Mouse (Mus musculus) neural tube, embryonic 14.5 days (tissue): ENCODE data around the gene Camk1d. TPM values are rescaled to one million over a fixed set of nuclear protein-coding genes. Genes with fewer than 3 reads are reported as not detected.

Experiments used
- ATAC-seq: fragments of 200-750 bp; cut with Nextera tagmentation; 2 replicates; pipeline ENCODE4 v1.8.0; 2017; ENCODE audit warnings: low read depth, mild to moderate bottlenecking, moderate TSS enrichment, moderate library complexity
- H3K27ac ChIP-seq: fragments of 300-500 bp; sonication (generic); 2 replicates; pipeline ENCODE4 v1.5.1; 2014; ENCODE audit warnings: low read depth, mild to moderate bottlenecking, control low read depth, low read length, moderate library complexity, mixed read lengths
- H3K27me3 ChIP-seq: fragments of 300-500 bp; sonication (generic); 2 replicates; pipeline ENCODE4 v1.6.1; 2014; ENCODE audit warnings: low read length; ENCODE audit not compliant: control insufficient read depth, insufficient read depth
- H3K36me3 ChIP-seq: fragments of 300-500 bp; sonication (generic); 2 replicates; pipeline ENCODE4 v1.6.1; 2014; ENCODE audit warnings: low read length, mixed read lengths; ENCODE audit not compliant: control insufficient read depth, insufficient read depth
- H3K4me1 ChIP-seq: fragments of 300-500 bp; sonication (generic); 2 replicates; pipeline ENCODE4 v1.6.1; 2014; ENCODE audit warnings: low read length; ENCODE audit not compliant: control insufficient read depth, insufficient read depth
- H3K4me2 ChIP-seq: fragments of 300-500 bp; sonication (generic); 2 replicates; pipeline ENCODE4 v1.6.1; 2014; ENCODE audit warnings: mild to moderate bottlenecking, low read depth, low read length, control low read depth
- H3K4me3 ChIP-seq: fragments of 300-500 bp; sonication (generic); 2 replicates; pipeline ENCODE4 v1.5.1; 2014; ENCODE audit warnings: low read depth, low read length, control low read depth, mixed read lengths
- H3K9ac ChIP-seq: fragments of 300-500 bp; sonication (generic); replicated peaks from 2 replicates; pipeline ENCODE4 v1.6.1; 2014; ENCODE audit warnings: low read depth, mild to moderate bottlenecking, control low read depth, low read length, mixed read lengths
- H3K9me3 ChIP-seq: fragments of 300-500 bp; sonication (generic); 2 replicates; pipeline ENCODE4 v1.6.1; 2016; ENCODE audit warnings: low read length; ENCODE audit not compliant: control insufficient read depth
- WGBS: fragments of 180-500 bp; shearing (Covaris S2); extraction: QIAGEN DNeasy Blood & Tissue Kit; methylation state at CpG from one replicate; pipeline ENCODE4 v1.1.7; 2014; 5-methylcytosine and 5-hydroxymethylcytosine counted together
- polyA plus RNA-seq: library from polyadenylated mRNA; unstranded; fragments of >200 nt; fragmentation: Nextera tagmentation; extraction: Ambion mirVana; gene quantifications from 2 replicates; pipeline ENCODE4 v1.2.1, GENCODE M21; 2014

Camk1d gene
- polyA plus RNA-seq, 1 experiment from 2014 or later, result 9.9 TPM

DNA sequence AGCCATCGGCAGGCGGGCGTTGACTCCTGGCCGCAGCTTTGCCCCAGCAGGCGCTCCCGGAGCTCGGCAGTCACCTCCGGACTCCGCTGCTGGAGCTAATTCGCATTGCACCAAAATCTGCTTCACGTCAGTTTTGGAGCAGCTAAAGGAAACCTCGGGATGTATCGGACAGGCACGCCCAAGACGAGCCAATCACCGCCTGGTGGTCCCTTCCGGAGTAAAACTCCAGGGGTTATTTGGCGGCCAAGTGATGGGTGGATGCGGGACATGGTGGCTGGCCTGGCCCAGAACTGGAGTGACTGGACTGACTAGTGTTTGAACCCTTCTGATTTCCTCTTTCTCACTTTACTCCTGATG is 717 bp upstream of the Camk1d start:
- peak; percentile 29; the same call in 1 of the 2 replicates for ATAC-seq
- H3K4me2 ChIP-seq, result peak overlapping the region; percentile 97
- H3K4me1 ChIP-seq, result 0 out of 2 replicates have a peak, but pooled peaks cover 3% of the 10 kb centered on the region
- no peaks in the 10 kb centered on the region for H3K27me3 ChIP-seq
- H3K9me3 ChIP-seq, result 0 out of 2 replicates have a peak, but pooled peaks cover 2% of the 10 kb centered on the region
- peak overlapping the region; percentile 75 for H3K4me3 ChIP-seq
- H3K36me3 ChIP-seq, result no peaks in the 10 kb centered on the region
- under 1% methylated on average over 19 of the region's 19 CpGs for whole genome bisulfite sequencing
- H3K9ac ChIP-seq, result peak overlapping the region; percentile 63
- H3K27ac ChIP-seq, result peak overlapping the region; percentile 57; the same call in 1 of the 2 replicates

DNA sequence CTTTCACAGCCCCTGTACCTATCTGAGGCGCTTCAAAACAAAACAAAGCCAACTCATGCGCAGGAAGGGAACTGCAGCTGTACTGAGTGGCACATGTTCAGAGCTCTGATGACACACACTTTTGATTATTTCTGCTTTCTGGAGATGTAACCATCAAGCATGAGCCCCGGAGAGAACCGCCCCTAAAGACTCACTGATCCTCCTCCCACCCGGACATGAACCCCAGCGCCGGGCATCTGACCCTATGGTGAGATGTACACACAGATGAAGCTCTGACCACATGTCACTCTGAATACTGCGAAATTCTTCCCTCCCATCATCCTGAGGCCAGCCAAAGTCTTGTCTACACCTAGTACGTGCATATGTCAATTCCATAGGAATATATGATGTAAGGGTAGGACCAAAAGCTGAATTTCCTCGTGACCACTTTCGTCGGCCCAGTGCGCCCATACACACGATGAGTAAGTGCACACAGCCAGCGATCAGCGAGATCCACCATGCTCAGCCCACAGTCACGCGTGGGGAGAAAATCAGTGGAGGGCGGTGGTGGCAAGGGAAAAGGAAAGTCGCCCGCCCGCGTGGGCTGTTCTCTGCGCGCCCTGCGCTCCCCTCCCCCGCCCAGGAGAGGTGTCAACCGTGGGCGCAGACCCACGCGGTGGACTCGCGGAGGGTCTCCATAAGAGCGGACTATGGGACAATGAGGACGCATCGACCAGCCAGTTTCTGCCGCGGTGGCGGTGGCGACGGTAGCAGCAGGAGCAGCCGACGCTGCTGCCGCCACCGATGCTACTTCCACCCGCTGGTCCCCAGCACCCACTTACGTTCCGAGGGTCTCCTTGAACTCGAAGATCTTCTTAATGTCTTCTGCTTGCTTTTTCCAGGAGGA is 747 bp downstream of the Camk1d start:
- under 1% methylated on average over 48 of the region's 49 CpGs for WGBS
- H3K4me1 ChIP-seq, result 0 out of 2 replicates have a peak, but pooled peaks cover 3% of the 10 kb centered on the region
- peak overlapping the region; percentile 75 for H3K4me3 ChIP-seq
- no peaks in the 10 kb centered on the region for H3K36me3 ChIP-seq
- peak overlapping the region; percentile 63 for H3K9ac ChIP-seq
- ATAC-seq, result peak; percentile 41
- H3K27me3 ChIP-seq, result no peaks in the 10 kb centered on the region
- H3K4me2 ChIP-seq, result peak overlapping the region; percentile 97
- 0 out of 2 replicates have a peak, but pooled peaks cover 2% of the 10 kb centered on the region for H3K9me3 ChIP-seq
- H3K27ac ChIP-seq, result peak overlapping the region; percentile 57

DNA sequence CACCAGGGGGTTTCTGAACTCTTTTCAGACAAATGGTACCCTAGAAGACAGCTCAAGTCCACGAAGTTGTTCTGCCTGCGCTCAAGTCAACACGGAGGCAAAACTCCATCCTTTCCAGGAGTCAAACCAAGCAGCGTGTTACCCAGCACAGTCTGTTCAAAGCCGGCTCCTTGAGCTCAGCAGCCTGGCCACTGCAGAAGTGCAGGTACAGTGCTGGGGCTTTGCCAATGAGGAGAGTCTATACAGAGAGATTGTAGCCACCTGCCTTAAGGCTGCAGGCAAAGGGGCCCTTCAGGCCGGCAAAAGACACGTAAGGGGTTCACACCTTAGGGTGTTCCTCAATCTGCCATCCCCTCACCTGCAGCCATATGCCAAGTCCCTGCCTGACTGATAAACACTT is 2.1 kb downstream of the Camk1d start:
- H3K4me3 ChIP-seq, result peak overlapping the region; percentile 75; the same call in 1 of the 2 replicates
- 50% methylated on average over 7 of the region's 7 CpGs for WGBS
- no peak for ATAC-seq
- no peak overlapping the region for H3K9ac ChIP-seq
- no peak overlapping the region for H3K27ac ChIP-seq
- H3K9me3 ChIP-seq, result no peaks in the 10 kb centered on the region
- 0 out of 2 replicates have a peak, but pooled peaks cover 3% of the 10 kb centered on the region for H3K4me1 ChIP-seq
- H3K4me2 ChIP-seq, result peak overlapping the region; percentile 97
- no peaks in the 10 kb centered on the region for H3K36me3 ChIP-seq
- no peaks in the 10 kb centered on the region for H3K27me3 ChIP-seq

DNA sequence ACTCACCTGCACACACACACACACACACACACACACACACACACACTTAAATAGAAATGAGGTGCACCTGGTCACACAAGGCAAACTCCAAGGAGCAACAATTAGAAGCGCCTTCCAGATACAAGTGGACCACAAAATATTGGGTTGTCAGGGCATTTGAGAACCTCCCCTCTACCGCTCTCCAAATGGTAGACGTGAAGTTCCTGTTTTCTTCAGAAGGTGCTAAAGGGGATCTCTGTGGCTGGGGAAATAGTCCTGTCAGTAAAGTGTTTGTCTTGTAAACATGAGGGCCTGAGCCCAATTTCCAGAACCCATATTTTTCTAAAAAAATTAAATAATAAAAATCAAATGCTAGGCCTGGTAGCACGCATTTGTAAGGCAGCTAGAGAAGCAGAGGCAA is 4.4 kb downstream of the Camk1d start:
- Histone ChIP-seq H3K36me3 (no peaks in the 10 kb centered on the region), H3K27me3 (no peaks in the 10 kb centered on the region), H3K9me3 (no peaks in the 10 kb centered on the region), H3K9ac (no peak overlapping the region), H3K4me1 (0 out of 2 replicates have a peak, but pooled peaks cover 3% of the 10 kb centered on the region), H3K4me2 (no peak overlapping the region), H3K4me3 (no peak overlapping the region), H3K27ac (no peak overlapping the region)
- no peak for ATAC-seq
- WGBS, result 80% methylated on average over 4 of the region's 4 CpGs

DNA sequence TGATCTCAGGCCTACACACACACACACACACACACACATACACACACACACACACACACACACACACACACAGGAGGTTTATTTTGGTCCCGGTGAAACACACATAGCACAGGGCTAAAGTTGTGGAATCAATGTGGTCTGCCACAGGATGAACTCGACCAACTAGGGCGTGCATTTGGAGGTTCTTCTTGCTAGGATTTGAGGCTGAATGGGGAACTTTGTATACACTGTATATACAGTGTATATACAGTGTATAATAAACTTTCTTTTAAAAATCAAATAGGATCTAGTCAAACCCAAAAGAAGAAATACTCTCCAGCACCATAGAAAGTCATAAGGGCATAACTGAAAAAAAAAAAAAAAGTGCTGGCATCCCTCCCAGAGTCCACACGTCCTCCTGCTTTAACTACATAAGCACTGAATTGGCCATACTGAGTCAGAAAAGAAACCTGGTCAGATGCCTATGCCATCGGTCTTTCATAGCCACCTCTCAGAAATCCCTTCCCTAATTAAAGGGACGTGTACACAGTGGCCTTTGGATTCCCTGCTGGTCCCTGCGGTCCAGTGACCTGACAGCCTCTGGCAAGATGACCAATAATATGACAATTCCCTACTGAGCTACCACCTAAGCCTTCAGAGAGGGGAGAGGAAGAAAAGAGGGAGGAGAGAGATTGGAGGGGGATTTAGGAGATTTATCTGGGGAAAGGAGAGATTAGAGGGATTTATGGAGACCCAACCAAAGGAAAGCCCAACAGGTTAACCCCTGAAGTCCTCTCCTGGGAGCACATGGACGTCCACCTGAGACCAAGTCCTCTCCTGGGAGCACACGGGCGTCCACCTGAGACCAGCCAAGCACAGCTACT is 6.2 kb downstream of the Camk1d start:
- Histone ChIP-seq H3K4me1 (0 out of 2 replicates have a peak, but pooled peaks cover 3% of the 10 kb centered on the region), H3K9ac (no peak overlapping the region), H3K9me3 (no peaks in the 10 kb centered on the region), H3K4me2 (no peak overlapping the region), H3K36me3 (no peaks in the 10 kb centered on the region), H3K27ac (no peak overlapping the region), H3K4me3 (no peak overlapping the region), H3K27me3 (no peaks in the 10 kb centered on the region)
- WGBS, result 76% methylated on average over 10 of the region's 10 CpGs
- no peak for ATAC-seq

DNA sequence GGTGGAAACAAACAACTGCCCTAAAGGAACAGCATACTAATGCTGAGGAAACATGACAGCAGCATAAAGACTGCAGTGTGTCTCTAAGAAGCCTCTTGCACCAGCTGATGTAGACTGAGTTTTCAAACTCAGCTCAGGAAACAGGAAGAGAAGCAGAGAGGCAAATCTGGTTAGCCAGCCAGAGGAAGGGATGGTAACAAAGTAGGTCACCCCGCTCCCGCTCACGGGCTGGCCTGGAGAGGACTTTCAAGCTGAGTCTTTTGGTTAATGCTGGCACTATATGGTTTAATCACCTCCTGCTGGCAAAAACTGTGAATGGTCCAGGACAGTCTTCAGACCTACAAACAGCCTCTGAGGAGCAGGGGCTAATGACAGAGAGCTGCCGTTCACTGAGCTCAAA is 7.7 kb downstream of the Camk1d start:
- H3K9ac ChIP-seq, result no peak overlapping the region
- no peaks in the 10 kb centered on the region for H3K4me1 ChIP-seq
- no peaks in the 10 kb centered on the region for H3K27me3 ChIP-seq
- H3K4me3 ChIP-seq, result no peak overlapping the region
- H3K4me2 ChIP-seq, result no peak overlapping the region
- no peaks in the 10 kb centered on the region for H3K9me3 ChIP-seq
- no peak for ATAC-seq
- H3K27ac ChIP-seq, result no peak overlapping the region
- H3K36me3 ChIP-seq, result no peaks in the 10 kb centered on the region
- WGBS, result 72% methylated on average over 4 of the region's 4 CpGs

DNA sequence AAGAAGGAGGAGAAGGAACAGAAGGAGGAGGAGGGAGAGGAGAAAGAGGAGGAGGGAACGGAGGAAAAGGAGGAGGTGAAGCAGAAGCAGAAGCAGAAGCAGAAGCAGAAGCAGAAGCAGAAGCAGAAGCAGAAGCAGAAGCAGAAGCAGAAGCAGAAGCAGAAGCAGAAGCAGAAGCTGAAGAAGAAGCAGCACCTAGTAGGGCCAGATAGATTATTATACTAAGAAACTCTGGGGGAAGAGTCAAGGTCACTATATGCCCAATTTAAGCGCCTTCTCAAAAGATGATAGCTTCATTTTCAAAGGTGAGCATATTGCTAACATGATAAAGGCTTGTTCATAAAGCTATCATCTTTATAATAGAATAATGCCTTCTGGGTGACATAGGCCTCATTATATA is 11.9 kb downstream of the Camk1d start:
- no peaks in the 10 kb centered on the region for H3K4me1 ChIP-seq
- no peak for ATAC-seq
- WGBS, result 90% methylated on average over 2 of the region's 2 CpGs

DNA sequence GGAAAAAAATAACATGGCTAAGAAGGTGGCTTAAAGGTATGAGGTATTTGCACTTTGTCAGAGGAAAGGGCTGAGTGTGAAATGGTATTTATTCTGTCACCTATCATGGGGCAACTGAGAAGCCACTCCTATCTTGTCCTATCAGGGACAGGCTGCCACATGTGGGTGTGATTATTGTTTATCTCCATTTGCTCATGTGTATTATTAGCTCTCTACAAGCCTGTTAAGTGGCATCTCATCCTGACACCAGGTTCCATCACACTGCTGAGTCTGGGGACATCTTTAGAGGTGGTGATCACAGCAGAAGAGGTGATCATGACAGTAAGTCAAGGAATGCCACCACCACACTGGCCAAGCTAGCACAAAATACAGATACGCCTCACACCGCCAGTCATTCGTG is 13.4 kb downstream of the Camk1d start:
- Histone ChIP-seq H3K9ac (no peak overlapping the region), H3K27ac (no peak overlapping the region), H3K4me3 (no peak overlapping the region), H3K9me3 (no peaks in the 10 kb centered on the region), H3K36me3 (no peaks in the 10 kb centered on the region), H3K4me2 (no peak overlapping the region), H3K4me1 (no peaks in the 10 kb centered on the region), H3K27me3 (no peaks in the 10 kb centered on the region)
- 97% methylated on average over 3 of the region's 3 CpGs for WGBS
- no peak for ATAC-seq

More for the DNA sequence above, 11.9 kb downstream of the Camk1d start:
- no peak overlapping the region for H3K27ac ChIP-seq
- no peak overlapping the region for H3K4me2 ChIP-seq
- no peaks in the 10 kb centered on the region for H3K27me3 ChIP-seq
- no peak overlapping the region for H3K9ac ChIP-seq
- no peak overlapping the region for H3K4me3 ChIP-seq
- no peaks in the 10 kb centered on the region for H3K9me3 ChIP-seq
- H3K36me3 ChIP-seq, result no peaks in the 10 kb centered on the region
